Mouse (Mus musculus) frontal cortex, postnatal 14 days (tissue): ENCODE data around the gene Sgce.

ENCODE experiments used
- DNase-seq, 2 experiments: peaks; one replicate each; pipeline ENCODE4 v3.0.0; 2022; ENCODE audit warnings: low spot score in 2 of 2

Gene Sgce

GRCm38 (mm10) chr6:4647351-4647750 is 99.7 kb downstream of the Sgce start:
- no peak for DNase-seq

- no peak for DNase-seq
Measured at GRCm38 (mm10) chr6:4642068-4642467, 104.9 kb downstream of the Sgce start.

GRCm38 (mm10) chr6:4634804-4635203 is 112.2 kb downstream of the Sgce start:
- DNase-seq = no peak

GRCm38 (mm10) chr6:4633189-4633588 is 113.8 kb downstream of the Sgce start:
- no peak for DNase-seq

- DNase-seq = no peak
Measured at GRCm38 (mm10) chr6:4631464-4631863, 115.5 kb downstream of the Sgce start.
